Mouse (Mus musculus) stomach, postnatal 0 days (tissue): ENCODE data around the gene Sp3.

Experiments used
- CTCF ChIP-seq: IDR thresholded peaks from 2 replicates; pipeline ENCODE4 v1.5.1; 2016; ENCODE audit warnings: antibody characterized with exemption, low read depth, mild to moderate bottlenecking, moderate library complexity
- EP300 ChIP-seq: optimal IDR thresholded peaks from 2 replicates; pipeline ENCODE3; 2016; ENCODE audit warnings: antibody characterized with exemption

- TF ChIP-seq CTCF: no peak
- TF ChIP-seq EP300: no peak
Measured at GRCm38 (mm10) chr2:72977272-72977671, 3.0 kb downstream of the Sp3 start.
